Mouse (Mus musculus) hindbrain, embryonic 16.5 days (tissue): Measurements from ENCODE around the gene Cyp27a1. TPM values are rescaled to one million over a fixed set of nuclear protein-coding genes. Genes with fewer than 3 reads are reported as not detected.

Experiments used
- ATAC-seq: fragments of 200-750 bp; cut with Nextera tagmentation; 2 replicates; pipeline ENCODE4 v1.8.0; 2017; ENCODE audit warnings: moderate TSS enrichment, moderate library complexity
- H3K27ac ChIP-seq: fragments of 300-500 bp; sonication (generic); 2 replicates; pipeline ENCODE4 v1.5.1; 2014; ENCODE audit warnings: low read depth, mild to moderate bottlenecking, control low read depth, low read length, moderate library complexity
- H3K27me3 ChIP-seq: fragments of 300-500 bp; sonication (generic); replicated peaks from 2 replicates; pipeline ENCODE4 v1.6.1; 2014; ENCODE audit warnings: low read length; ENCODE audit not compliant: control insufficient read depth, insufficient read depth
- H3K36me3 ChIP-seq: fragments of 300-500 bp; sonication (generic); 2 replicates; pipeline ENCODE4 v1.6.1; 2014; ENCODE audit warnings: mild to moderate bottlenecking, low read length, moderate library complexity, mixed read lengths; ENCODE audit not compliant: control insufficient read depth, insufficient read depth
- H3K4me1 ChIP-seq: fragments of 300-500 bp; sonication (generic); 2 replicates; pipeline ENCODE4 v1.6.1; 2014; ENCODE audit warnings: low read depth, low read length; ENCODE audit not compliant: control insufficient read depth, insufficient read depth
- H3K4me2 ChIP-seq: fragments of 300-500 bp; sonication (generic); 2 replicates; pipeline ENCODE4 v1.6.1; 2014; ENCODE audit warnings: mild to moderate bottlenecking, low read length, control low read depth, moderate library complexity
- H3K4me3 ChIP-seq: fragments of 300-500 bp; sonication (generic); 2 replicates; pipeline ENCODE4 v1.5.1; 2014; ENCODE audit warnings: mild to moderate bottlenecking, low read length, control low read depth, moderate library complexity
- H3K9ac ChIP-seq: fragments of 300-500 bp; sonication (generic); 2 replicates; pipeline ENCODE4 v1.6.1; 2014; ENCODE audit warnings: low read depth, mild to moderate bottlenecking, control low read depth, low read length, moderate library complexity
- H3K9me3 ChIP-seq: fragments of 300-500 bp; sonication (generic); 2 replicates; pipeline ENCODE4 v1.6.1; 2014; ENCODE audit warnings: mild to moderate bottlenecking, low read length, moderate library complexity; ENCODE audit not compliant: control insufficient read depth
- WGBS: fragments of 180-500 bp; shearing (Covaris S2); extraction: QIAGEN DNeasy Blood & Tissue Kit; methylation state at CpG from one replicate; pipeline ENCODE4 v1.1.7; 2014; 5-methylcytosine and 5-hydroxymethylcytosine counted together
- polyA plus RNA-seq: library from polyadenylated mRNA; unstranded; fragments of >200 nt; fragmentation: Nextera tagmentation; extraction: Ambion mirVana; gene quantifications from 2 replicates; pipeline ENCODE4 v1.2.1, GENCODE M21; 2015

Cyp27a1 gene
- polyA plus RNA-seq, 1 experiment from 2014 or later = 2.4 TPM

DNA sequence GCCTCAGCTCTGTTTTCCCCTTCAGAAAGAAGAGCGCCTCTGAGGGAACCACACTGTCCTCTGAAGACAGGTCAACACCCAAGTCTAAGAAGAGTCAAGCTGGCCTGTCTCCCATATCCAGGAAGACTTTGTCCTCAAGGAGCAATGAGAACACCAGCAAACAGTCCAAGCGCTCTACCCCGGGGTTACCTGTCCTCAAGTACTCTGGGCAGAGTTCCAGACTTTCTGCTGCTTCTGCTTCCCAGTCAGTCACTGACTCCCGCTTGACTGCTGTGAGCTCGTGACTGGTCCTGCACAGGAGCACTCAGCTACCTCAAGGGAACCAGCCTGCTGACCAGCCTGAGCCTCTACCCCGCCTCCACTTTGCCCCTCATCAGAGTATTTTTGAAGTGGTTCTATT, 16.0 kb upstream of the Cyp27a1 start:
- Histone ChIP-seq H3K4me3 (no peak overlapping the region), H3K36me3 (peaks cover 41% of the 10 kb centered on the region), H3K4me2 (no peak overlapping the region), H3K27ac (no peak overlapping the region), H3K4me1 (no peaks in the 10 kb centered on the region), H3K27me3 (no peaks in the 10 kb centered on the region), H3K9me3 (no peaks in the 10 kb centered on the region), H3K9ac (no peak overlapping the region)
- ATAC-seq = no peak
- WGBS = 93% methylated on average over 6 of the region's 6 CpGs

DNA sequence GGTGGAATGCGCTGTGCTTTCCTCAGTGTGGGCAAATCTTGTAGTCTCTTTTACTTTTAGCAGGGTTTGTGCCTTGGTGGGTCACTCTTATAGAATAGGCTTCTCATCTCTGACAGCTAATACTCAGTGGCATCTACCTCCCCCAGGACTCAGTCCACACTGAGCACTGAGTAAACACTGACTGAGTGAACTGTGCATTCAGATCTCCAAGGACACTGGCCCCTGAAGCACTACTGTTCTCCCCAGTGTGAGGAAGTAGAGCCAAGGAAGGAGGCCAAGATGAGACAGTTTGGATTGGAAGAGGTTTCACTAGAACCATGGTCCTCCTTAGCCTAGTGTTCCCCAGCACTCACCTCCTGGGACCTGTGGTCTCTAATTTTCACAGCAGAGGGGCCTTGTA, 15.0 kb upstream of the Cyp27a1 start:
- 90% methylated on average over 1 of the region's 1 CpGs for WGBS
- H3K9me3 ChIP-seq = no peaks in the 10 kb centered on the region
- H3K4me2 ChIP-seq = no peak overlapping the region
- no peak overlapping the region for H3K27ac ChIP-seq
- H3K4me1 ChIP-seq = no peaks in the 10 kb centered on the region
- no peak for ATAC-seq
- H3K27me3 ChIP-seq = no peaks in the 10 kb centered on the region
- no peak overlapping the region for H3K4me3 ChIP-seq
- no peak overlapping the region for H3K9ac ChIP-seq
- peaks cover 41% of the 10 kb centered on the region for H3K36me3 ChIP-seq

DNA sequence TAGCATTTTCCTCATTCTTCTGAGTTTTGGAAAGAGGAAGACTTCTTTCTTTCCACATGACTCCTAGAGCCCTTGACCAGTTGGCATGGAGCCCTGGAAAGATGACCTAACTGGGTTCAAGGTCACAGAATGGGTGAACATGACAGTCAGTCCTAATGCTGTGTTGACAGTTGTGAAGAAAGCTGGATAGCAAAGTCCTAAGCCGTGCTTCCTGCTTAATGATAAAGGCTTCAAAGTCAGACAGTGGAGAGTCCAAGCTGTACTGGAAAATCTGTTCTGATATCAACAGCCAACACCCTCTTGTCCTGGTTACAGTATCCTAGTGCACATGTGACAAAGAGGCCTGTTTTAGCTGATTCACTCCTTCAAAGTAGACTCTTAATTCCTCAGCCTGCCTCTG, 14.6 kb upstream of the Cyp27a1 start:
- Histone ChIP-seq H3K36me3 (peaks cover 38% of the 10 kb centered on the region), H3K4me3 (no peak overlapping the region), H3K27ac (no peak overlapping the region), H3K27me3 (no peaks in the 10 kb centered on the region), H3K4me1 (no peaks in the 10 kb centered on the region), H3K9me3 (no peaks in the 10 kb centered on the region), H3K9ac (no peak overlapping the region), H3K4me2 (no peak overlapping the region)
- no peak for ATAC-seq
- WGBS = 89% methylated on average over 1 of the region's 1 CpGs

DNA sequence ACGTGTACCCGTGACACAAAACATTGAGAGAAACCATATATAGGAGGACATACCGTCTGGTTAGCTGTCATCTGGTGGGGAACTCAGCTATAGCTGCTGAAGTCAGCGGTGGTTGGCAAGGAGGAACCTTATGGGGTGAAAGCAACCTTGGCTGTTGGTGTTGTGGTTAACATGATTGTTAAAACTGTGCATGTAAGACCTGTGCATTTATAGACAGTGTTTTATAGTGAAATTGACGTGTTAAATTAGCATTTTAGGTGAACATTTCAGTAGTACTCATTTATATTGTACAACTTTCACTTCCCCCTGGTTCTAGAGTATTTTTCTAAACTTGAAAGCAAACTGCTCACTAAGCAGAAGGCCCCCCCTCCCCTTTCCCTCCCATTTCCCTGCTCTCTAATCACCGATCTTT, 11.2 kb upstream of the Cyp27a1 start:
- Histone ChIP-seq H3K9ac (no peak overlapping the region), H3K27ac (no peak overlapping the region), H3K27me3 (no peaks in the 10 kb centered on the region), H3K36me3 (peaks cover 19% of the 10 kb centered on the region), H3K4me1 (no peaks in the 10 kb centered on the region), H3K9me3 (no peaks in the 10 kb centered on the region), H3K4me3 (no peak overlapping the region), H3K4me2 (no peak overlapping the region)
- WGBS = 88% methylated on average over 6 of the region's 6 CpGs
- no peak for ATAC-seq

DNA sequence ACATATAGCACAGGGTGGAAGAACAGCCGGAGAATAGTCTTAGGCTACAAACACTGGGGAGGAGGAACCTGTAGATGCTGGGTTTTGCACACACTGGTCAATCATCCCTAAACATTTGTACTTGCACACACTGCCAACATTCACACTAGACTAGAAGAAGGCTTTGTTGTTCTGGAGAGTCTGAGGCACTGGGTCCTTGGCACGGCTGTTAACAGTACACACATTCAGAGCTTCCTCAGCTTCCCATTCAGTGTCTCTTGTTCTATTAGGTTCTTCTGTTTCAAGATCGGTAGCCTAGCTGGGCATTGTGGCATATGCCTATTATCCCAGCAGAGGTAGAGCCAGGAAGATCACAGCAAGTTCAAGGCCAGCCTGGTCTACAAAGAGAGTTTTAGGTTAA, 9.2 kb upstream of the Cyp27a1 start:
- Histone ChIP-seq H3K4me2 (no peak overlapping the region), H3K4me3 (no peak overlapping the region), H3K36me3 (peaks cover 4% of the 10 kb centered on the region; the same call in 1 of the 2 replicates), H3K9ac (no peak overlapping the region), H3K27ac (no peak overlapping the region), H3K9me3 (no peaks in the 10 kb centered on the region), H3K27me3 (no peaks in the 10 kb centered on the region), H3K4me1 (no peaks in the 10 kb centered on the region)
- no peak for ATAC-seq
- WGBS = 81% methylated on average over 3 of the region's 3 CpGs

DNA sequence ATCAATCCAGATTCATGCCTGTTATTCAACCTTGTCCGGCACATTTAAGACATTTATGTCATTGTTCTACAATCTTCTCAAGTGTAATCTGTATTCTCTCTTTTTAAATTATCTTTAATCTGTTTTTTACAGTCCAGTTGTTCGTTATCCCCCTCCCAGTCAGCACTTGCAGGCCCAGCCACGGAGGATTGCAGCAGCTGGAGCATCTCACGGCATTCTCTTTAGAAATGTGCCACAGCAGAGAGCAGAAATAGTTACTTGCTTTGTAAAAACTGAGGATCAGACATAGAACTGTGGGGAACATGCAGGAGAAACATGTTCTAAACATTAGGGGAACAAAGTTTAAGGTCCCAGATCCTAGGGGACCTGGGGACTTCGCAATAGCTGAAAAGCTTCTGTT, 8.4 kb upstream of the Cyp27a1 start:
- peaks cover 3% of the 10 kb centered on the region; the same call in 1 of the 2 replicates for H3K36me3 ChIP-seq
- H3K4me3 ChIP-seq = no peak overlapping the region
- no peak overlapping the region for H3K27ac ChIP-seq
- no peaks in the 10 kb centered on the region for H3K27me3 ChIP-seq
- WGBS = 88% methylated on average over 5 of the region's 5 CpGs
- H3K9me3 ChIP-seq = no peaks in the 10 kb centered on the region
- no peak overlapping the region for H3K9ac ChIP-seq
- H3K4me1 ChIP-seq = no peaks in the 10 kb centered on the region
- H3K4me2 ChIP-seq = no peak overlapping the region
- no peak for ATAC-seq

DNA sequence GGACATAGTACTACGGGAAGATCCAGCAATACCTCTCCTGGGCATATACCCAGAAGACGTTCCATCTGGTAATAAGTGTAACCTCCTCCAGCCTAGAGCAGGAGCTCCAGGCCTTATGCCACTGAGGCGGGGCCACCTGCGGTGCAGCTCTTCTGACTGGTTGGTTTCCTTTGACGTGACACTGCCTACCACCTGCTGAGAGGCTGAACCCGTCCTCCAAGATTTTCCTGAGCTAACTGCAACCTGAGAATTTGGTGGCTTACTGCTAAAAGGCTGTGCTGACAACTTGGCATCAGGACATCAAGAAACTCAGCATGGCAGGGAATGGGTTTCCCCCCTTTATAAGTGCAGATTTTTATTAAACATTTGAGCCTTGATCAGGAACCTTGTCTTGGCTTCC, 3.8 kb upstream of the Cyp27a1 start:
- no peak overlapping the region for H3K4me2 ChIP-seq
- no peak overlapping the region for H3K4me3 ChIP-seq
- WGBS = 31% methylated on average over 6 of the region's 6 CpGs
- no peaks in the 10 kb centered on the region for H3K27me3 ChIP-seq
- peaks cover 7% of the 10 kb centered on the region for H3K4me1 ChIP-seq
- H3K9me3 ChIP-seq = no peaks in the 10 kb centered on the region
- no peak overlapping the region for H3K27ac ChIP-seq
- no peak for ATAC-seq
- no peaks in the 10 kb centered on the region for H3K36me3 ChIP-seq
- H3K9ac ChIP-seq = no peak overlapping the region

DNA sequence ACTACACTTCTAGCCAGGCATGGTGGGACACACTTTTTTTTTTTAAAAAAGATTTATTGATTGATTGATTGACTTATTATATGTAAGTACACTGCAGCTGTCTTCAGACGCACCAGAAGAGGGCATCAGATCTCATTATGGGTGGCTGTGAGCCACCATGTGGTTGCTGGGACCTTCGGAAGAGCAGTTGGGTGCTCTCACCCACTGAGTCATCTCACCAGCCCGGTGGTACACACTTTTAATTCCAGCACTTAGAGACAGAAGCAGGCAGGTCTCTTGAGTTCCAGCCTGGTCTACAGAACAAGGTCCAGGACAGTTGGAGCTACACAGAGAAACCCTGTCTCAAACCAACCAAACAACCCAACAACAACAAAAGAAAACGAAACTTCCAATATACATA, 1.3 kb upstream of the Cyp27a1 start:
- Histone ChIP-seq H3K9ac (no peak overlapping the region), H3K4me1 (peaks cover 7% of the 10 kb centered on the region), H3K9me3 (no peaks in the 10 kb centered on the region), H3K36me3 (no peaks in the 10 kb centered on the region), H3K27me3 (no peaks in the 10 kb centered on the region), H3K4me3 (no peak overlapping the region), H3K27ac (no peak overlapping the region), H3K4me2 (no peak overlapping the region)
- WGBS = 67% methylated on average over 4 of the region's 4 CpGs
- no peak for ATAC-seq

DNA sequence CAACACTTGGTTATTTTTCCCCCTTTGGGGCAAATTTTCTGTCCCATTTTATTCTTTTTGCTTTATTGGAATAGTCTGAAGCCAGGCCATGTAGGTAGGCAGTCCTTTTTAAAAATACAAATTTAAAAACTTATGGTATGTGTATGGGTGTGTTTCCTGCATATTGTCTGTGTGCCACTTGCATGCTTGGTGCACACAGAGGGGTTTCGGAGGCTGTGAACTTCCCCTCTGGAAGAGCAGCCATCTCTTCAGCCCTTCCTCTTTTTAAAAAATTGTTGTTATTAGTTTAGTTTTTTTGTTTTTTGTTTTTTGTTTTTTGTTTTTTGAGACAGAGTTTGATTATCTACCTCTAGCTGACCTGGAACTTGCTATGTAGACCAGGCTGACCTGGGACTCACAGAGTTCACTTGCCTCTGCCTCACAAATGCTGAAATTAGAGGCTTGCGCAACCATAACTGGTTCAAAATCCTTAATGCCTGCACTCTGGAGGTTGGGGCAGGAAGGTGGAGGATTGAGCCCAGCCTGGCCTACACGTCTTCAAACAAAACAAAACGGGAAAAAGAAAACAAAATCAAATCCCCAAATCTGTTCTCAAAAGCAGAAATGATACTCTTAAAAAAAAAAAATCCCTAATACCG, 794 bp upstream of the Cyp27a1 start:
- Histone ChIP-seq H3K27ac (no peak overlapping the region), H3K27me3 (no peaks in the 10 kb centered on the region), H3K9ac (no peak overlapping the region), H3K9me3 (no peaks in the 10 kb centered on the region), H3K4me1 (peaks cover 7% of the 10 kb centered on the region), H3K4me3 (no peak overlapping the region; the same call in 1 of the 2 replicates), H3K4me2 (peak overlapping the region; percentile 85), H3K36me3 (no peaks in the 10 kb centered on the region)
- ATAC-seq = no peak
- WGBS = 39% methylated on average over 5 of the region's 5 CpGs
